Mouse (Mus musculus) stomach, embryonic 15.5 days (tissue): ENCODE measurements around the gene Itm2c. TPM values are rescaled to one million over a fixed set of nuclear protein-coding genes. Genes with fewer than 3 reads are reported as not detected.

Source experiments
- ATAC-seq: fragments of 200-750 bp; cut with Nextera tagmentation; 2 replicates; pipeline ENCODE4 v1.8.0; 2017; ENCODE audit warnings: low read depth, moderate number of reproducible peaks, moderate TSS enrichment; ENCODE audit not compliant: insufficient read depth, low FRiP score
- H3K27ac ChIP-seq: fragments of 300-500 bp; sonication (generic); 2 replicates; pipeline ENCODE4 v1.5.1; 2015; ENCODE audit warnings: mild to moderate bottlenecking, inconsistent platforms
- H3K27me3 ChIP-seq: fragments of 300-500 bp; sonication (generic); replicated peaks from 2 replicates; pipeline ENCODE4 v1.6.1; 2015; ENCODE audit warnings: inconsistent platforms
- H3K36me3 ChIP-seq: fragments of 300-500 bp; sonication (generic); 2 replicates; pipeline ENCODE4 v1.6.1; 2015; ENCODE audit warnings: inconsistent platforms
- H3K4me1 ChIP-seq: fragments of 300-500 bp; sonication (generic); 2 replicates; pipeline ENCODE4 v1.6.1; 2015; ENCODE audit warnings: inconsistent platforms
- H3K4me2 ChIP-seq: fragments of 300-500 bp; sonication (generic); 2 replicates; pipeline ENCODE4 v1.6.1; 2015; ENCODE audit warnings: mild to moderate bottlenecking, inconsistent platforms
- H3K4me3 ChIP-seq: fragments of 300-500 bp; sonication (generic); replicated peaks from 2 replicates; pipeline ENCODE4 v1.5.1; 2015; ENCODE audit warnings: inconsistent platforms
- H3K9ac ChIP-seq: fragments of 300-500 bp; sonication (generic); 2 replicates; pipeline ENCODE4 v1.6.1; 2015; ENCODE audit warnings: inconsistent platforms
- H3K9me3 ChIP-seq: fragments of 300-500 bp; sonication (generic); 2 replicates; pipeline ENCODE4 v1.6.1; 2016; ENCODE audit warnings: inconsistent platforms
- WGBS: fragments of 180-500 bp; shearing (Covaris S2); methylation state at CpG from one replicate; pipeline ENCODE4 v1.1.7; 2015; 5-methylcytosine and 5-hydroxymethylcytosine counted together
- polyA plus RNA-seq: library from polyadenylated mRNA; unstranded; fragments of >200 nt; fragmentation: Nextera tagmentation; extraction: Ambion mirVana; gene quantifications from 2 replicates; pipeline ENCODE4 v1.2.1, GENCODE M21; 2015

Itm2c gene
- polyA plus RNA-seq, 1 experiment from 2014 or later, result 165 TPM

GRCm38 (mm10) chr1:85922127-85922864 lies 28.2 kb downstream of the Itm2c start:
- Histone ChIP-seq H3K4me2 (no peak overlapping the region), H3K36me3 (no peaks in the 10 kb centered on the region), H3K4me1 (no peaks in the 10 kb centered on the region), H3K27me3 (no peaks in the 10 kb centered on the region), H3K27ac (no peak overlapping the region), H3K4me3 (no peak overlapping the region), H3K9me3 (no peaks in the 10 kb centered on the region), H3K9ac (no peak overlapping the region)
- no peak for ATAC-seq
- 67% methylated on average over 7 of the region's 7 CpGs for WGBS

- no peaks in the 10 kb centered on the region for H3K36me3 ChIP-seq
- no peaks in the 10 kb centered on the region for H3K4me1 ChIP-seq
- no peak overlapping the region for H3K9ac ChIP-seq
- no peak overlapping the region for H3K4me3 ChIP-seq
- no peak overlapping the region for H3K27ac ChIP-seq
- H3K9me3 ChIP-seq, result no peaks in the 10 kb centered on the region
- H3K4me2 ChIP-seq, result no peak overlapping the region
- no peak for ATAC-seq
- WGBS, result 62% methylated on average over 5 of the region's 5 CpGs
- no peaks in the 10 kb centered on the region for H3K27me3 ChIP-seq
Observed at GRCm38 (mm10) chr1:85922865-85923211, 28.8 kb downstream of the Itm2c start.

DNA sequence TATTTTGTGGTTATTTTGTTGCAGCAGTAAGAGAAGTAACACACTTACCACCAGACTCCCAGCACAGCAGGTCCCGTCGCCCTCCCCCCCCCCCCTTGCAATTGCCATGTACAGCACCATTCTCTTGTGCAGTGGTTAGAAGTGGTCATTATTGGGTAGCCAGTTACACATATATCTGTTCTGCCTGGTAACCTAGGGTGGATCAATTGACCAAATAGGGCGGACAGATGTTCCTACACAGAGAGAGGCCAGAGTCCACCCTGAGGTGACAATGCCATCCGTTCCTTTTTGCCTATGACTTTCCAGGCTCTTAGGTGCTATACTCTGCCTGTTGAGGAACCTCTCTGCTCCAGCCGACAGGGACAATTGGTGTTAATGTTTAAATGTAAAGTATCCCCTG lies 31.1 kb downstream of the Itm2c start:
- Histone ChIP-seq H3K4me2 (no peak overlapping the region), H3K27me3 (no peaks in the 10 kb centered on the region), H3K9ac (no peak overlapping the region), H3K4me3 (no peak overlapping the region), H3K4me1 (no peaks in the 10 kb centered on the region; the same call in 1 of the 2 replicates), H3K27ac (no peak overlapping the region), H3K36me3 (no peaks in the 10 kb centered on the region), H3K9me3 (no peaks in the 10 kb centered on the region)
- no peak for ATAC-seq
- 86% methylated on average over 5 of the region's 5 CpGs for WGBS

DNA sequence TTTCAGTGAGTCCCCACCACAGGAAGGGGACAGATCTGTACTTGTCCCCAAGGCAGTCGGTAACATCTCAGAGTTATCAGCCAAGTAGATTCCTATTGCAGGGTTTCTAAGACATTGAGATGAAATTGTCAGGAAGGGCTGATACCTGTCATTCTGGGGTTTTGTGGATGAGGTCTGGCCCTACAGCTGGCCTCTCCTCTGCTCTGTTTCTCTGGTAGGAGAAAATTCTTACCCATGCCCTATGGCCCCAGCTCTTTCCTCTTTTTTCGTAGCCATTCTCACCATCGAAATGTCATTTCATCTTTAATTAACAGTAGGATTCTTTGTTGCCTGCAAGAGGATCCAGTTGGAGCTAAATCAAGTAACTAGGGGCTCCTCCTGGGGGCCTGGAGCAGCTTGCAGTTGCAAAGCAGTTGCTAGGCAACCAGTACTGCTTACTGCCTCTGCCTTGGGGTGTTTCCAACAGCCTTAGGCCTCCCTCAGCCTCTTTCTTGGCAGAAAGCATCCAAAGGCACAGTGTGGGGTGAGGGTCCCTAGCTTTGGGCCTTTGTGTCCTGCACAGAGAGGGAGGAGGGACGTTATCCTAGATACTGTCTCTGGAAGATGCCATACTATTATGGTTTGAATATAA lies 34.1 kb downstream of the Itm2c start, which contains the start of gene 4933407L21Rik:
4933407L21Rik (plus strand) TSS at position 427 of the 631 bp plus-strand sequence.
- Histone ChIP-seq H3K9ac (no peak within 1 kb of the TSS), H3K36me3 (no peaks in the 10 kb centered on the region), H3K4me1 (peaks cover 5% of the 10 kb centered on the region; the same call in 1 of the 2 replicates), H3K27me3 (no peaks in the 10 kb centered on the region), H3K4me3 (no peak within 1 kb of the TSS), H3K4me2 (no peak within 1 kb of the TSS), H3K27ac (no peak within 1 kb of the TSS), H3K9me3 (no peaks in the 10 kb centered on the region)
- WGBS, result 47% methylated on average over 4 of the region's 4 CpGs
- ATAC-seq, result no peak

- no peak for ATAC-seq
- no peak overlapping the region for H3K27ac ChIP-seq
- no peaks in the 10 kb centered on the region for H3K27me3 ChIP-seq
- H3K9me3 ChIP-seq, result no peaks in the 10 kb centered on the region
- H3K4me3 ChIP-seq, result no peak overlapping the region
- WGBS, result 72% methylated on average over 4 of the region's 4 CpGs
- H3K36me3 ChIP-seq, result no peaks in the 10 kb centered on the region
- H3K4me1 ChIP-seq, result peaks cover 5% of the 10 kb centered on the region
- no peak overlapping the region for H3K4me2 ChIP-seq
- H3K9ac ChIP-seq, result no peak overlapping the region
Observed at GRCm38 (mm10) chr1:85928688-85929065, 34.6 kb downstream of the Itm2c start.

- no peaks in the 10 kb centered on the region for H3K27me3 ChIP-seq
- H3K36me3 ChIP-seq, result no peaks in the 10 kb centered on the region
- no peaks in the 10 kb centered on the region for H3K9me3 ChIP-seq
- H3K4me2 ChIP-seq, result no peak overlapping the region
- ATAC-seq, result no peak
- no peak overlapping the region for H3K27ac ChIP-seq
- no peak overlapping the region for H3K9ac ChIP-seq
- 84% methylated on average over 6 of the region's 6 CpGs for WGBS
- no peak overlapping the region for H3K4me3 ChIP-seq
- peaks cover 12% of the 10 kb centered on the region for H3K4me1 ChIP-seq
Observed at GRCm38 (mm10) chr1:85929406-85929805, 35.3 kb downstream of the Itm2c start.

DNA sequence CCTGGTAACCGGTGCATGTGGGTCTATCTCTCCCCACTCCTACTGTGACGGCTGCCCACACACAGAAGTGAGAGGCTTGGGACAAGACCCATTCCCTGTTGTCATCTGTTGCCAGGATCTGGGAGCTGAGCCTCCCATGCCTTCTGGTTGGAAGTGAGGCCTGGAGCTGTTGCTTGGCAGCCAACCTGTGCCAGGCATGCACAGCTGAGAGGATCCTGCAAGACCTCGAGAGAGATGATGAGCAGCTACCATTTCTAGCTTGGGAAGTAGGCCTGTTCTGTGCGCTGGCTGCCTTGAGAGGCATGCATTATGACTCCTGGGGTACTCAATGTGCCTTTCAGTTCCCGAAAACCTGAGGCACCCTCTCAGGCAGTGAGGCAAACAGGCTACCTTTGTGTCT lies 37.1 kb downstream of the Itm2c start:
- no peak for ATAC-seq
- Histone ChIP-seq H3K4me1 (peaks cover 12% of the 10 kb centered on the region), H3K4me3 (no peak overlapping the region), H3K27me3 (no peaks in the 10 kb centered on the region), H3K9ac (no peak overlapping the region), H3K4me2 (no peak overlapping the region), H3K9me3 (no peaks in the 10 kb centered on the region), H3K36me3 (no peaks in the 10 kb centered on the region), H3K27ac (no peak overlapping the region)
- 91% methylated on average over 5 of the region's 5 CpGs for WGBS

DNA sequence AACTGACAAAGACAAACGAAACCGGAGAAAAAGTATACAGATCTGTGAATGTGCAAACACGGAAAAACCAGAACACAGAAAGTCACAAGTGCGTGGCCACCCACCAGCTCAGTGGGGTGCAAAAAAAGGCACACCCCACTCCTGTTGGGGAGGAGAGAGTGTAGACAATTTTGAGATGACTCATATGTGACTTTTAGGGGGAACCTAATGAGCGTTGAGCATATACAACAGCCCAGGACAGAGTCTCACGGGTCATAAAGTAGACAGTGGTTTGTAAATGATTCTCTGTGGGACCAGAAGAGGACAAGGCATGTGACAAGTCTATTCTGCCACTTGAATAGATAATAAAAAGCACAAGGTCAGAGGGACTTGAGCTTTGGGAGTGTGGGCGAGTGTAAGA lies 39.1 kb downstream of the Itm2c start:
- no peak for ATAC-seq
- H3K27me3 ChIP-seq, result no peaks in the 10 kb centered on the region
- H3K27ac ChIP-seq, result peak overlapping the region; percentile 61
- WGBS, result 15% methylated on average over 7 of the region's 7 CpGs
- H3K4me1 ChIP-seq, result peaks cover 12% of the 10 kb centered on the region
- H3K36me3 ChIP-seq, result no peaks in the 10 kb centered on the region
- no peak overlapping the region for H3K4me3 ChIP-seq
- H3K9me3 ChIP-seq, result no peaks in the 10 kb centered on the region
- H3K9ac ChIP-seq, result no peak overlapping the region
- peak overlapping the region; percentile 32 for H3K4me2 ChIP-seq

- Histone ChIP-seq H3K36me3 (no peaks in the 10 kb centered on the region), H3K9ac (no peak overlapping the region), H3K4me1 (peaks cover 12% of the 10 kb centered on the region; the same call in 1 of the 2 replicates), H3K27ac (peak overlapping the region; percentile 61), H3K4me2 (peak overlapping the region; percentile 32), H3K9me3 (no peaks in the 10 kb centered on the region), H3K4me3 (no peak overlapping the region), H3K27me3 (no peaks in the 10 kb centered on the region)
- WGBS, result 11% methylated on average over 11 of the region's 11 CpGs
- no peak; the same call in 1 of the 2 replicates for ATAC-seq
Observed at GRCm38 (mm10) chr1:85933631-85934465, 39.8 kb downstream of the Itm2c start.

DNA sequence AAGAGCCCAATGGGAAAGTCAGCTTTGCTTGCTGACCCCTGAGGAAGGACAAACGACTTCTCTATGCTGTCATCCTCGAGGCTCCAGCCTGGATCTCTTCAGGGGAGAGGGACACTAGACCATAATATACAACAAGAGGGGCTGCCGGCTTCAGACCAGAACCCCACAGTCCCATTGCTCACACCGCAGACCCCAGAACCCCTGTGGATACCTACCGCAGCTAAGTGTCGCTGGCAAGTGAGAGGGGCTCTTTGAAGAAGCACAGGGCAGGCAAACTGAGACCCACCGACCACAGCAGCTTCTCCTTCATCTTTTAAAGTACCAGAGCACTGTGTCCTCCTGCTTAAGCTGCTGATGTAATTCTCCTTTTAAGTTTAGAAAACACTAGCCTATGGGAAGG lies 40.5 kb downstream of the Itm2c start:
- Histone ChIP-seq H3K4me3 (no peak overlapping the region), H3K4me2 (no peak overlapping the region), H3K27me3 (no peaks in the 10 kb centered on the region), H3K4me1 (peaks cover 12% of the 10 kb centered on the region; the same call in 1 of the 2 replicates), H3K27ac (no peak overlapping the region), H3K9me3 (no peaks in the 10 kb centered on the region), H3K9ac (no peak overlapping the region), H3K36me3 (no peaks in the 10 kb centered on the region)
- WGBS, result 27% methylated on average over 7 of the region's 7 CpGs
- ATAC-seq, result no peak

GRCm38 (mm10) chr1:85935148-85935852 lies 41.2 kb downstream of the Itm2c start:
- ATAC-seq, result no peak
- Histone ChIP-seq H3K9ac (no peak overlapping the region), H3K4me2 (no peak overlapping the region), H3K27me3 (no peaks in the 10 kb centered on the region), H3K36me3 (no peaks in the 10 kb centered on the region), H3K4me3 (no peak overlapping the region), H3K9me3 (no peaks in the 10 kb centered on the region), H3K27ac (no peak overlapping the region), H3K4me1 (peaks cover 12% of the 10 kb centered on the region; the same call in 1 of the 2 replicates)
- WGBS, result 54% methylated on average over 8 of the region's 8 CpGs
